Mouse (Mus musculus) MN1 (cell line): ENCODE results near the gene Rbm5.

Source experiments
- DNase-seq: peaks from one replicate; pipeline ENCODE4 v3.0.0-alpha.2; 2016; ENCODE audit warnings: low spot score

The Rbm5 gene

GRCm38 (mm10) chr9:107734567-107734971, 36.2 kb downstream of the Rbm5 start:
- no peak for DNase-seq

GRCm38 (mm10) chr9:107729709-107730108, 41.1 kb downstream of the Rbm5 start:
- peak; percentile 42 for DNase-seq

DNA sequence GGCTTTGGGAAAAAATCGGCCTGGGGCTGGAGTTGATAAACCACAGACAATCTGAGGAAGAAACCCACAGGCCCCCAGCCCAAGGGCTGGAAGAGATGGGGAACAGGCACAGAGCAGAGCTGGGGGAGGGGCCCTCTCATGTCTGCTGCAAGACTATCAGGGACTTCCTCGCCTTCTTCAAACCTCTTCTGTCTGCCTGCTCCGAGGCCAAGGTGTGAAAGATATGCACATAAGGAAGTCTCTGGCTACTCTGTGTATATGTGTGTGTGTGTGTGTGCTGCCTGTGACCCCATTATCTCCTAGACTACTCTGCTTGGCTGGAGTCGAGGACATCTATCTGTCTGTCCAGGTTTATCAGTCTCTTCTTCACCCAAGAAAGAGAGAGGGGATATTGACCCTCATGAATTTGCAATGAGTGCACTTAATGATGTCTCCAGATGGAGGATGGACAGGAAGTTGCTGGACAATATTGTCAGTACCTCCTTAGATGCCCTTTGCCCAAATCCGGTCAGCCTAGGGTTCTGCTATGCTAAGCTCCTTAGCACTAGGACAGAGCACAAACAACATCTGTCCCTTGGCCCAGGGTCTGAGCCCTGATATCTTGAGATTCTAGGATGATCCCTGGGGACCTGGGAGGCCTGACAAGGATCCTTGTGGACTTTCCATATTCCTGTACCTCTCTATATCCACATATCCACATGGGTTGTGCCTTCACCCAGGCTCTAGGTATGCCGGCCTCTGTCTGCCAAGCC, 41.7 kb downstream of the Rbm5 start:
- no peak for DNase-seq

GRCm38 (mm10) chr9:107727041-107727440, 43.8 kb downstream of the Rbm5 start:
- peak; percentile 49 for DNase-seq

DNA sequence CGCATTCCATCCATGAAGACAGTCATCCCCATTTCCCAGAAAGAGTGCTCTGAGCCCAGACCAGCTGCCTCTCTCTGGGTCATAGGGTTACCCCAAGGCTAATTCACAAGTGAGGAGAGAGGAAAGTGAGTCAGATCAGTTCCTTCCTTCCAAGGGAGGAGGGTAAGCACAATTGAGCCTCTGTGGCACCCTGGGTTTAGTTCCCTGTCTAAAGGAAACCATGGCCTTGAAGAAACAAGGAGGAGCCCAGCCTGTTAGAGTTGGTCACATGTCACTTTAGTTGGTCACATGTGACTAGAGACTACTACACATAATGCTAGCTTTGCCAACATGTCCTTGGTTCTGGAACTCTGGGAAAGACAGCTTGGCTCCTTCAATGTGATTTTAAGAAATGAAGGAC, 46.0 kb downstream of the Rbm5 start:
- no peak for DNase-seq

GRCm38 (mm10) chr9:107723794-107724531, 46.8 kb downstream of the Rbm5 start:
- peak; percentile 43 for DNase-seq

DNA sequence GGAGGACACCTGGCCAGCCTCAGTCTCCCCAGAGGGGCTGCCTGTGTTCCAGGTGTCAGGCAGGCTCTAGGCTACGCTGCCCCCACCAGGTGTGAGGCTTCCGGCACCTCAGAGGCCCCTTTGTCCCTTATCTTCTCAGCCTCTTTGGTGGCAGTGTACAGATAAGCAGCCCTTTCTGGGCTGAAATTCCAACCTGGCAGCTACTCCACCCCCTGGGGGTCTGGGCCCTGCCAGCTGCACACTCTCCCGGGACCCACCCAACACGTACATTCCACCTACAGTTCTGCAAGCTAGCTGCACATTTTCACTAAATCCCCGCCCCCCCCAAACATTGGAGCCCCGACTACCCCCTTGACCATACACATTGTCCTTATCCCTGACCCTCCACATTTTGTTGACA, 47.5 kb downstream of the Rbm5 start:
- DNase-seq, result no peak

DNA sequence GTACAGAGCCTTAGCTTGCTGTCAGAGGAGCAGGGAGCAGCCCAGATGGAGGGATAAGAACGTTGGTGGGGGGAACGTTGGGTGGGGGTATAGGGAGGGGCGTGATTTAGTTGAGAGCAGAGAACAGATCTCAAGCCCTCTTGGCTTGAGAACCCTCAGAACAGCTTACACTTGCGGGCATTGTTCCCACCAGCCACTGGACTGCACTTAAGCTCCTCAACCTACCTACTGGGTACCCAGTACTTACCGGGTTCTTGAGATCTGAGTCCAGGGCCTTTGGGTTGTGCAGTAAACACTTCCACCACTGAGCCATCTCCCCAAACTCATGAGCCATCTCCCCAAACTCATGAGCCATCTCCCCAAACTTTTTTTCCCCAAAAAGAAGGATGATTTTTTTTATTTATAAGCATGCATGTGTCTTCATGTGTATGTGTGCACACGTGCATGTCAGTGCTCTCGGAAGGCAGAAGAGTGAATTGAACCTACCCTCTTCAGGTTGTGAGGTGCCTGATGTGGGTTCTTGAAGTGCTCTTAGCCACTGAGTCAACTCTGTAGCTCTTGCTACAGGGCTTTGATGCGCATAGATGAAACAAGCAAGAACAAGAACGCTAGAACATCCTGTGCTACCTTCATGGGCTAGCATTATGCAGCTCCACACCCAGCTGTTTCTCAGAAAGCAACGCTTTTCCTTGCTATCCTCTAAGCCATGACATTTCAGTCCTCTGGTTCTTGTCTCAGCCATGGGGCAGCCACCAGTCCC, 51.8 kb downstream of the Rbm5 start:
- DNase-seq, result no peak

GRCm38 (mm10) chr9:107716951-107717350, 53.8 kb downstream of the Rbm5 start:
- no peak for DNase-seq

DNA sequence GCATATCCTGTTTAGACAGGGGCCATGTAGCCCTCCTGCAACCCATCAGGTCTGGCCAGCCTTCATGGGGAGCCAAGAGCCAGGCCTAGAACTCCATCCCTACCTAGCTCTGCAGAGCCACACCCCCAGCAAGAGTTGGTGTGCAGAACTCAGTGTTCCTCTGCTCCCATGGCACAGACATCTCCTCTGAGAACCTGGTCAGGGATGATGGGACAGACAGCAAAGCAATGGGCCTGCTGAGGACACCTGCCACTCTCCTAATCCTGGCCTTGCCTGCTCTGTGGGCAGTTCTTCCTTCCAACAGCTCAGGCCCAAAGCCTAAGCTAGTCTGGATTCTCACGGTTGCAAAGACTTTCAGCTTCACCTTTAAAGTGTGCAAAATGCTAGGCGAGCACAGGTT, 55.2 kb downstream of the Rbm5 start:
- DNase-seq, result no peak

- DNase-seq, result peak; percentile 94
Measured at GRCm38 (mm10) chr9:107714221-107714952, 56.4 kb downstream of the Rbm5 start.

GRCm38 (mm10) chr9:107709697-107710483, 60.9 kb downstream of the Rbm5 start, which contains the start of gene Sema3f:
TSS of gene Sema3f (minus strand) at chr9:107710475.
- DNase-seq, result peak; percentile 89

DNA sequence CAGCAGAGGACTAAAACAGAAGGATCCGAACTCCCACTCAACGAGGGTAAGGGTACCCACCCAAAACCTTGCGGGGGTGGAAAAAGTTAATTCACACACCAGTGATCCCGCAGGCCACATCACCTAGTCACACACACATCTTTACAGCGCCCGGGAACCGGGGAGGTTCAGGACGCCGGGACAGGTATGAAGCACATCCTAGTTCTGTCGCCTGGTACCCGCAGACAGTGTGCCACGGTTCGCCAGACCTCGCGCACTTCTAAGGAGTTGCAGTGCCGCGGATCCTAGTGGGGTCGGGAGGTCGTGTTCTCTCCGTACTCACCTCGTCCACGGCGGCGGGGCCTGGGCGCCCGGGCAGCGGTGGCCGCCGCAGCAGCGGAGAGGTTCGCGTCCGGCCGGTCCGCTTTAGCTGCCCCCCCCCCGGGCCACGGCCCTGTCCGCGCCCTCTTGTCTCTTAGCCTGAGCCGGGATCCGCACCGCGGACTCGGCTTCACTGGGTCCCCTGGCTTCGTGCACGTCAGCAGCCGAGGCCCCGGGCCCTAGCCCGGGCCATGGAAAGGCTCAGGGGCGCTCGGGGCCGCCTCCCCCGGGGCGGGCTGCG, 61.6 kb downstream of the Rbm5 start:
- peak; percentile 47 for DNase-seq

GRCm38 (mm10) chr9:107708439-107709095, 62.2 kb downstream of the Rbm5 start:
- DNase-seq, result no peak

GRCm38 (mm10) chr9:107707701-107708438, 62.9 kb downstream of the Rbm5 start:
- no peak for DNase-seq

DNA sequence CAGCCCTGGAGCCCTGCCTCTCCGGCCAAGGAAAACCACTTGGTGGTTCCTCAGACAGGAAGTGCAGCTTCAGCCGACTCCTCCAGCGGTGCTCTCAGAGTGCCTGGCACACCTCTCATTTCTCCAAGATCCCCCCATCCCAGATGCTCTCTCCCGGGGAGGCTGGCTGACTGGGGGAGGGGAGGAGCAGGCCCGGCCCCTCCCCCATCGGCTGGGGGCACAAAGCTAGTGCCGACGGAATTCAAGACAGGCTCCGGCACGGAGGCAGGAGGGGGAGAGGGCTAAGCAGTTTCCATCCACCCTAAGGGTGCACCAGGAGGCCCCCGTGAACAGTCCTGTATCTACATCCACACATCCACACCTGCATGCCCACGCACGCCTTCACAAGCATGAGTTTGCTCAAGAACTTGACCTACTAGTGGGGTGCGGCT, 64.0 kb downstream of the Rbm5 start:
- DNase-seq, result no peak

DNA sequence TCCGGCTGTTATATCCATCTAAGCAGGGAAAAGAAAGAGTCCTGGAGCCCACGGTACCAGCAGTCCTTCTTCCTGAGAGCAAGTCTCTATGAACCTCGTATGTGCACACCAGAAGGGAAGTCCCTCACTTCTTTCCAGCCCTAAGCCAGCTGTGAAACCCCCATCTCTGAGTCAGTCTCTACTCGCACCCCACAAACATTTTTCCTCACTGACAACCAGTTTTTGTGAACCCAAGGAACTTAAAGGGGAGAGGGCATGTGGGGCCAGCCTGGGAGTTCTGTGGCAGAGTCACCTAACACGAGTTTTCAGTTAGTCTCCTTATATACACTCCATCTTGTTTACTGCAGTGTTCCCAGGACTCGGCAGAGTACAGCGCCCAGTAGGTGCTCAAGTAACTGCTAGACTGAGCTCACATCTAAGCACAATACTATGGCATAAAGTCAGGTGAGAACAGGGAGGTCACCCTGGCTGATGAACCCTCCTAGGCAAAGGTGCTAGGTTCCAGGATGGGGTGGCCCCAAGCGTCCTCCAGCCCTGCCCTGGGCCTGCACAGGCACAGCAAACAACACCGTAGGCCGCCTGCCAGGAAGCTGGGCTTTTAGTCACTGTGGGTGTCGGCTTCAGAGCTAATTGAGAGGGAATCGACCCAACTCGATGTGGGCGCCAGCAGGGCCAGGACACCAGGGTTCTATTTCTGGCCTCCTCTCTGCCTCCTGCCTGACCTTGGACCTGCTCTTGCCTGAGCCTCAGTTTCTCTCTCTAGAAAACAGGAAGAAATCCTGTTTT, 67.3 kb downstream of the Rbm5 start:
- peak; percentile 63 for DNase-seq

GRCm38 (mm10) chr9:107702606-107703185, 68.1 kb downstream of the Rbm5 start:
- no peak for DNase-seq
